ENCODE assay signal across 14 mouse cellular contexts in genomic region chr5:120749688-120750087, GRCm38 (mm10). TPM values are rescaled to one million over a fixed set of nuclear protein-coding genes. Genes with fewer than 3 reads are reported as not detected.
DNase-seq lines count a peak whose midpoint lies in the region; ATAC-seq and TF ChIP-seq lines count a peak whose summit lies in the region.
"Had no signal": no experiment of that assay in that cellular context is flagged by ENCODE, and none has a peak within 500 bp of the region (broad histone marks: within the 10 kb centered on the region; RNA-seq: fewer than 3 reads in every experiment).

Oas2 (minus strand) TSS chr5:120749853.

- no peak for TF ChIP-seq CTCF in heart, postnatal 0 days (IDR thresholded peaks at IDR 0.05; ENCODE audit: low read depth)
- TF ChIP-seq CTCF in G1E (IDR thresholded peaks at IDR 0.05; ENCODE audit: low read depth, low read length), result no peak
- TF ChIP-seq CTCF in hindbrain, postnatal 0 days (IDR thresholded peaks at IDR 0.05; ENCODE audit: low read depth), result no peak

- no peaks in the 10 kb centered on the region for H3K27me3 ChIP-seq in heart, postnatal 0 days (ENCODE audit: control insufficient read depth, insufficient read depth, low read length)
- peaks cover 14% of the 10 kb centered on the region for H3K27me3 ChIP-seq in G1E (ENCODE audit: insufficient read depth, low read length)
- peaks cover 66% of the 10 kb centered on the region for H3K27me3 ChIP-seq in megakaryocyte, embryonic 14.5 days (replicated peaks)
- H3K27me3 ChIP-seq in hindbrain, postnatal 0 days (ENCODE audit: insufficient read depth, low read length), result no peaks in the 10 kb centered on the region
- H3K27me3 ChIP-seq: neural tube, embryonic 15.5 days had no signal

- H3K36me3 ChIP-seq in heart, postnatal 0 days (replicated peaks; ENCODE audit: control insufficient read depth, insufficient read depth, low read length), result no peaks in the 10 kb centered on the region
- H3K36me3 ChIP-seq in G1E (replicated peaks), result no peaks in the 10 kb centered on the region
- H3K36me3 ChIP-seq in megakaryocyte, embryonic 14.5 days (replicated peaks; ENCODE audit: low read length), result peaks cover 3% of the 10 kb centered on the region
- H3K36me3 ChIP-seq in hindbrain, postnatal 0 days (ENCODE audit: insufficient read depth, low read length), result no peaks in the 10 kb centered on the region
- H3K36me3 ChIP-seq: embryonic facial prominence, embryonic 10.5 days; forebrain, embryonic 12.5 days; neural tube, embryonic 15.5 days had no signal

- no peak within 1 kb of the TSS for H3K9ac ChIP-seq in heart, postnatal 0 days (replicated peaks; ENCODE audit: low read depth, low read length)
- no peak within 1 kb of the TSS for H3K9ac ChIP-seq in hindbrain, postnatal 0 days (replicated peaks; ENCODE audit: low read length)
- H3K9ac ChIP-seq: forebrain, embryonic 12.5 days; neural tube, embryonic 15.5 days had no signal

- no peak for DNase-seq in heart, postnatal 0 days (ENCODE audit: low spot score)
- no peak for DNase-seq in heart, postnatal 4 days
- peak; percentile 10 for DNase-seq in 3T3-L1 (ENCODE audit: low read depth, low spot score)
- DNase-seq in G1E (ENCODE audit: low spot score), result no peak
- no peak for DNase-seq in hindbrain, postnatal 0 days (ENCODE audit: low spot score)
- DNase-seq in testis, postnatal 14 days (ENCODE audit: low spot score), result no peak
- DNase-seq: adrenal gland, adult 8-10 months; cerebellum, adult 18-20 months; kidney, adult 18-20 months had no signal

- no peaks in the 10 kb centered on the region for H3K9me3 ChIP-seq in heart, postnatal 0 days (replicated peaks; ENCODE audit: control insufficient read depth, low read length)
- no peaks in the 10 kb centered on the region for H3K9me3 ChIP-seq in G1E (replicated peaks)
- H3K9me3 ChIP-seq in megakaryocyte, embryonic 14.5 days, result no peaks in the 10 kb centered on the region
- H3K9me3 ChIP-seq in hindbrain, postnatal 0 days (ENCODE audit: low read length), result no peaks in the 10 kb centered on the region
- H3K9me3 ChIP-seq: embryonic facial prominence, embryonic 10.5 days; forebrain, embryonic 12.5 days; neural tube, embryonic 15.5 days had no signal

- WGBS in heart, postnatal 0 days, result 51% methylated on average over 5 of the region's 5 CpGs
- WGBS in hindbrain, postnatal 0 days, result 65% methylated on average over 5 of the region's 5 CpGs

- H3K4me1 ChIP-seq in heart, postnatal 0 days (ENCODE audit: control insufficient read depth, insufficient read depth), result no peaks in the 10 kb centered on the region
- peaks cover 9% of the 10 kb centered on the region for H3K4me1 ChIP-seq in G1E (ENCODE audit: insufficient read depth, low read depth, low read length)
- H3K4me1 ChIP-seq in megakaryocyte, embryonic 14.5 days, result peaks cover 7% of the 10 kb centered on the region
- no peaks in the 10 kb centered on the region for H3K4me1 ChIP-seq in hindbrain, postnatal 0 days (ENCODE audit: insufficient read depth, low read length)
- H3K4me1 ChIP-seq: embryonic facial prominence, embryonic 10.5 days; forebrain, embryonic 12.5 days had no signal

- no peak within 1 kb of the TSS for H3K27ac ChIP-seq in heart, postnatal 0 days (ENCODE audit: low read depth)
- no peak within 1 kb of the TSS for H3K27ac ChIP-seq in hindbrain, postnatal 0 days
- H3K27ac ChIP-seq: embryonic facial prominence, embryonic 10.5 days; forebrain, embryonic 12.5 days; neural tube, embryonic 15.5 days had no signal

- no peak for ATAC-seq in heart, postnatal 0 days (ENCODE audit: insufficient read depth, low read depth)
- ATAC-seq in G1E (ENCODE audit: extremely low read depth, insufficient number of reproducible peaks, low FRiP score, poor library complexity, severe bottlenecking), result no peak
- ATAC-seq in hindbrain, postnatal 0 days, result no peak

- TF ChIP-seq EP300 in heart, postnatal 0 days (IDR thresholded peaks at IDR 0.05; ENCODE audit: low read depth), result no peak

- H3K4me3 ChIP-seq in heart, postnatal 0 days (ENCODE audit: low read depth, low read length), result 0 out of 2 replicates have a peak within 1 kb of the TSS, but pooled peaks have one; percentile 5
- H3K4me3 ChIP-seq in G1E (ENCODE audit: low read depth, low read length), result peak within 1 kb of the TSS; percentile 24; the same call in 1 of the 2 replicates
- H3K4me3 ChIP-seq in megakaryocyte, embryonic 14.5 days (replicated peaks), result peak within 1 kb of the TSS; percentile 62
- H3K4me3 ChIP-seq in hindbrain, postnatal 0 days (ENCODE audit: low read length), result no peak within 1 kb of the TSS
- H3K4me3 ChIP-seq: embryonic facial prominence, embryonic 10.5 days; forebrain, embryonic 12.5 days; neural tube, embryonic 15.5 days had no signal

- no peak within 1 kb of the TSS for H3K4me2 ChIP-seq in heart, postnatal 0 days (ENCODE audit: low read depth, low read length)
- H3K4me2 ChIP-seq in hindbrain, postnatal 0 days (ENCODE audit: low read depth, low read length), result no peak within 1 kb of the TSS
- H3K4me2 ChIP-seq: forebrain, embryonic 12.5 days; midbrain, embryonic 11.5 days; neural tube, embryonic 15.5 days had no signal

RNA-seq across cellular contexts. Expression of gene Oas2, which starts in this region (rescaled TPM):
- 1.1 TPM in 1 of 2 replicates, not detected in the other for total RNA-seq in heart, postnatal 0 days (2014; rRNA removed; ENCODE audit: low replicate concordance)
- polyA plus RNA-seq in heart, postnatal 0 days (2015; fragmentation: Nextera tagmentation; extraction: Ambion mirVana), result 0.15 and 0.25 TPM in 2 replicates
- total RNA-seq in heart, postnatal 4 days (2021), result under 1 TPM in 1 of 2 experiments, not detected in 1; 0.24 TPM
- total RNA-seq in G1E (2014; fragmentation: Nextera tagmentation) (1.7 and 3.5 TPM in 2 replicates), G1E (2017) (2.3 and 2.4 TPM in 2 replicates)
- 0.11 and 0.15 TPM in 2 replicates for polyA plus RNA-seq in G1E (2012)
- 1.00 TPM in 1 of 2 replicates, not detected in the other for polyA plus RNA-seq in megakaryocyte, embryonic 14.5 days (2012; ENCODE audit: insufficient read depth, low replicate concordance)
- total RNA-seq in hindbrain, postnatal 0 days (2014; rRNA removed), result 0.43 and 1.3 TPM in 2 replicates
- 0.24 and 0.45 TPM in 2 replicates for polyA plus RNA-seq in hindbrain, postnatal 0 days (2015; fragmentation: Nextera tagmentation; extraction: Ambion mirVana)
